Mouse (Mus musculus) cerebellum, adult 2 months (tissue): ENCODE results near the gene Klhl33. TPM values are rescaled to one million over a fixed set of nuclear protein-coding genes. Genes with fewer than 3 reads are reported as not detected.
"Not testable (repeated sequence)": the region's sequence is repeated elsewhere in the genome, so short reads cannot be mapped to it uniquely, and the experiment has no call there.

Experiments
- DNase-seq, 2 experiments: peaks; one replicate each; pipeline ENCODE4 v3.0.0; 2021
- H3K27ac ChIP-seq: fragments of 200-500 bp; 2 replicates; pipeline ENCODE4 v1.5.1; 2012; ENCODE audit warnings: low read length, control low read depth, inconsistent platforms; ENCODE audit not compliant: insufficient read depth
- H3K27me3 ChIP-seq: fragments of 200-500 bp; 2 replicates; pipeline ENCODE4 v1.6.1; 2012; ENCODE audit warnings: inconsistent platforms, mild to moderate bottlenecking, low read length, moderate library complexity; ENCODE audit not compliant: control insufficient read depth, insufficient read depth
- H3K4me1 ChIP-seq: fragments of 200-500 bp; 2 replicates; pipeline ENCODE4 v1.6.1; 2011; ENCODE audit warnings: low read length; ENCODE audit not compliant: control insufficient read depth, insufficient read depth
- H3K4me3 ChIP-seq: fragments of 200-500 bp; replicated peaks from 2 replicates; pipeline ENCODE3; 2011; ENCODE audit warnings: mild to moderate bottlenecking, low read depth, low read length, control low read depth; ENCODE audit not compliant: insufficient read depth
- CTCF ChIP-seq: fragments of 200-500 bp; IDR thresholded peaks from 2 replicates; pipeline ENCODE4 v1.5.1; 2011; ENCODE audit warnings: low read depth, mild to moderate bottlenecking, control low read depth, low read length, moderate library complexity, borderline replicate concordance; ENCODE audit not compliant: insufficient read depth
- POLR2A ChIP-seq: fragments of 200-500 bp; IDR thresholded peaks from 2 replicates; pipeline ENCODE4 v1.6.1; 2011; ENCODE audit warnings: low read length, control low read depth, borderline replicate concordance; ENCODE audit not compliant: insufficient read depth
- WGBS: fragments of 180-500 bp; shearing (Covaris S2); methylation state at CpG from one replicate; pipeline ENCODE4 v1.1.7; 2018; 5-methylcytosine and 5-hydroxymethylcytosine counted together
- polyA plus RNA-seq: library from polyadenylated mRNA; depleted of rRNA; stranded (reverse); fragments of >200 nt; gene quantifications from 2 replicates; pipeline ENCODE4 v1.2.3, GENCODE M21; 2012; rRNA removed

Gene Klhl33
- 34.1 and 35.4 TPM in 2 replicates for polyA plus RNA-seq

DNA sequence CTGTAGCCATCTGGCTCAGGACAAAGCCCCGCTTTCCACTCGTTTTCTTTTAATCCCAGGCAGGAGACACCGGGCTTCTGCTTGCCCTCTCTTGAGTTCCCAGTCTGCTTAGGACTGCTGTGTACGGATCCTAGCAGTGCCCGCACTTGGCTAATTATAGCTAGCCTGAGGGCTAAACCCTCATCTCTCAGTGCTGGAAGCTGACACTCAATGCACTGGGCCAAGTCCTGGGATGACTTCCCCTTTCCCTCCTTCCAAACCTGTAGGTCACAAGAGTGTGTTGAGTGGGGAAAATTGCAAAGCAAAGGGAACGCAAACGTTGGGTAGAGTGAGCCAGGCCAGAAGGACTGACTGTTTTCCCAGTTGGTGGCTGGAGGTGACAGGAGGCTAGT, at the start of gene Klhl33:
Klhl33 (minus strand) TSS at position 134 of the 392 bp plus-strand sequence.
- peaks cover 20% of the 10 kb centered on the region for H3K4me1 ChIP-seq
- peak; percentile 68 to 69 for DNase-seq
- H3K4me3 ChIP-seq = peak within 1 kb of the TSS; percentile 76
- 8% methylated on average over 7 of the region's 7 CpGs for WGBS
- peak; percentile 18; the same call in 1 of the 2 replicates for TF ChIP-seq POLR2A
- TF ChIP-seq CTCF = no peak
- H3K27ac ChIP-seq = peak within 1 kb of the TSS; percentile 97
- H3K27me3 ChIP-seq = no peaks in the 10 kb centered on the region

DNA sequence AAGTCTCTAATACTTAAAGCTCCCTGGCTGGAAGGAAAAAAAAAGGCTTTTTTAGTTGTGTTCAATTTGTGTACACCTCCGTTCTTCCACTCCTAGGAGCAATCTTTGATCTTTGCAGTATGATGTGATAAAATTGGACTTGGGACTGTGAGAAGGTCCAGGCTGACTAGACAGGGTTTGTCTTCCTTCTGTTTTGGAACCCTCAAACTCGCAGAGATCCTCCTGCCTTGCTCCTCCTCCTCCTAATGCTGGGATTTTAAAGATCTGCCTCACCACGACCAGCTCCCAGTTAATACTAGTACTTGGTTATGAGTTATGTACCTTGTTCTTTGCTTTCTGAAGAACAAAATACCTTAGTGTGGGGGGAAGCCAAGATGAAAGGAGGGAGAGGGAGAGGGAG, 48.2 kb upstream of the Klhl33 start:
- DNase-seq, H3K4me3 ChIP-seq, H3K4me1 ChIP-seq, H3K27me3 ChIP-seq, H3K27ac ChIP-seq: not testable (repeated sequence)
- WGBS = 22% methylated on average over 3 of the region's 3 CpGs

DNA sequence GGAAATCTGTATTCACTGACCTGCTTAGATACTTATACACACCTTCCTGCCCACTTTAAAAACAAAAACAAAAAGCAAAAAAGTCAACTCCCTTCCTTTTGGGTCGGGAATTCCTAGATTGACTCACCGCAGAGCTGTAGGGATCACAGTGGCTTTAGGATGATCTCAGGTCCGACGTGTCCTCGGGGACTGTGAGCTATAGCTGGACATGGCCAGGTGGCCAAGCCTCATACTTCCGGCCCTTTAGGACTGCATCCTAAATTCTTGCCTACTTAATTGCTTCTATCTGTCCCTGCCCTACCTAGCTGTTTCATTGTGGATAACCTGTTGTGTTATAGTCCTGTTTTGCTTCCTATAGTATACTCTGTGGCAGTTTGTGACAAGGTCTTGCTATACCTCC, 47.8 kb upstream of the Klhl33 start:
- not testable (repeated sequence) for H3K27me3 ChIP-seq, H3K4me1 ChIP-seq
- H3K4me3 ChIP-seq = peak overlapping the region; percentile 30
- peak in 1 of 2 experiments; percentile 6 for DNase-seq
- 1% methylated on average over 6 of the region's 6 CpGs for WGBS
- H3K27ac ChIP-seq = peak overlapping the region; percentile 51; the same call in 1 of the 2 replicates

DNA sequence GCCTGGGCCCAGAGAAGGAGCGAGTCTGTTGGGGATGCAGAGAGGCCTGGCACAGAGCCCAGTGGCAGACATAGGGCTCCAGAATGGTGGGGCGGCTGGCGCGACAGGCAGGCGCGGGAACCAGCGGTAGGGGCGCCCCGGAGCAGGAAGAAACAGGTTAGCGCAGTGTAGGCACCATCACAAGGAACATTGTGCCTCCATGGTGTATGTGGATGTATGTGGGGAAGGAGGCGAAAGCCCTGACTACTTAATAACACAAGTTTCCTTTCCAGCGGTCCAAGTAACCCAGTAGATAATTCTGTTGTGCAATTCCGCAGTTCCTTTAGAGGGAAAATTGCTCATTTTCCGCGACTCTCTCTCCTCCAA, 47.3 kb upstream of the Klhl33 start:
- not testable (repeated sequence) for DNase-seq, H3K4me1 ChIP-seq, H3K27me3 ChIP-seq
- WGBS = under 1% methylated on average over 15 of the region's 15 CpGs
- H3K4me3 ChIP-seq = peak overlapping the region; percentile 45
- H3K27ac ChIP-seq = peak overlapping the region; percentile 51; the same call in 1 of the 2 replicates

DNA sequence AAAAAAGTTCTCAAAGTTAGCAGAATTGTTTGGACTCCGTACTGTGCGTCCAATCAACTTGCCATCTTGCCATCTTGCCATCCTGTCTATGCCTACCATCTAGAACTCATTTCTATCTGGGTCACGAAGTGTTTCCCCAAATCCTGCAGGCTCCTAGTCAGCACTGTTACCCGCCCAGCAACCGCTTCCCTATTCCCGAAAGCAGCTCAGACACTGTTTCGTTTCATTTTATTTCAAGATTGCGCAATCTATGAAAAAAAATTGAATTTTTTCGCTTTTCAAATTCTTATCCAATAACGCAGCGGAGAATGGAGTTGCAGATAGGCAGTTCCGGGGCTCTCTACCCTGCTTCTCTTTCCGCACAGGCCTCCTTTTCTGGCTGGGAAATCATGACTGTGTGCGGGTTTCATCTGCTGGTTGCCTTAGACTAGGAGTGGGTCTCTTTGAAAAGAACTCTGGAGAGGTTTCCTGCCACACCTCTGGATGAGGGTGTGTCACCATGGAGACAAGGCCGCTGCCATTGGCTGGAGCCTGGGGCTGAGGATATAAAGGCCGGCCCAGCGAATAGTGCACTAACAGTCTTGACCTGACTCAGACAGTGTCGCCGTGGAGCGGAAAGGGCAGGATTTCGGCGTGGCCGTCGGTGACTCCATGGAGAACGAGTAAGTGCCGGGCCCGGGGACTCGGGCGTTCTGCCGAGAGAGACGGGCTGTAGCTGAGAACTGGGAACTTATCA, 46.8 kb upstream of the Klhl33 start, which contains the start of gene Gm49342:
Gm49342 (plus strand) TSS at position 586 of the 736 bp plus-strand sequence.
- Histone ChIP-seq H3K4me3 (peak within 1 kb of the TSS; percentile 45), H3K27me3 (no peaks in the 10 kb centered on the region), H3K4me1 (no peaks in the 10 kb centered on the region), H3K27ac (peak within 1 kb of the TSS; percentile 51; the same call in 1 of the 2 replicates)
- DNase-seq = peak; percentile 92 to 96
- peak; percentile 98 for TF ChIP-seq POLR2A
- 0 out of 2 replicates have a peak, but pooled peaks have one; percentile 19 for TF ChIP-seq CTCF
- 13% methylated on average over 31 of the region's 31 CpGs for WGBS

DNA sequence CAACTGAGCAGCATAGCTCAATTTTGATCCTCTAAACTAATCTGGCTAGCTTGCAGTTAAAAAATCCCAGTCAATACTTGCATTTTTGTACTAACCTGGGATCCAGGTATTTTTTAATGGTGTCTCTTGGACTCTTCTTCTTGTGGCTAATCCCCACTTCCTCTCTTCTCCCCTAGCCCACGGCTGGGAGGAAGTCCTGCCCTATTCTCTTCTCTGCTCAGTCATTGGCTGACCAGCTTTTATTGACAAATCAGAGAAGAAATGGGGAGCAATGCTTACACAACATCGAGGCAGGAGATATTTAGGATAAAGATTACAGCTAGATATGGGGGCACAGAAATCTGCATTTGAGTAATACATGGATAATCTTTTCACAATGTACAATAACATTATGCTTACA, 41.6 kb upstream of the Klhl33 start:
- TF ChIP-seq POLR2A = no peak
- no peak for TF ChIP-seq CTCF
- Histone ChIP-seq H3K27me3 (no peaks in the 10 kb centered on the region), H3K4me3 (no peak overlapping the region), H3K4me1 (no peaks in the 10 kb centered on the region), H3K27ac (no peak overlapping the region)
- WGBS = 40% methylated on average over 2 of the region's 2 CpGs
- DNase-seq = no peak

DNA sequence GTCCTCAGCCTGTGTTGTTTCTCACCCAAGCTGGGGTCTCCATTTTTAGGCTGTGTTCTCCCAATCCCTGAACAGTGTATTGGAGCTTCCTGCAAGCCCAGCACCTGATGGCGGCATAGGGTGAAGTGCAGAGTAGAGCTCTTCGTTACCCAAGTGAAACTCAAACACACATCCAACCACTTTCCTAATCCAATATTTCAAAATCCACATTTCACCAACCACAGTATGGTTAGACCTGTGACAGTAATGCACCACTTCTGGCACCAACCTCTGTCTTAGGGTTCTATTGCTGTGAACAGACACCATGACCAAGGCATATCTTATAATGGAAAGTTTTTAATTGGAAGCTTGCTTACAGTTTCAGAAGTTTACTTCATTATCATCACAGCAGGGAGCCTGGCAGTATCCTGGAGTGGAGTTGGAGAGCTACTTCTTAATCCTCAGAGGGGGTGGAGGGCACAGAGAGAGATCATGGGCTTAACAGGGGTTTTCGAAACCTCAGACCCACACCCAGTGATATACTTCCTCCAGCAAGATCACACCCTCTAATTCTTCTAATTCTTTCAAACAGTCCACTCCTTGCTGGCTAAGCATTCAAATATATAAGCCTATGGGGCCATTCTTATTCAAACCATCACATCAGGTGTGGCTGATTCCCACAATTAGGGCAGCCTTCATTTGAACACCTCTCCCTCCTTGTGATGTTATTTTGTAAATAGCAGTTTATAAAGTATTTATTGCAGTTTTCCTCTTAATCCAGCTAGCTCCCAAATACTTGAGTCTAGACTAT, 41.0 kb upstream of the Klhl33 start:
- DNase-seq = no peak
- no peaks in the 10 kb centered on the region for H3K27me3 ChIP-seq
- H3K4me3 ChIP-seq = no peak overlapping the region
- H3K4me1 ChIP-seq = no peaks in the 10 kb centered on the region
- no peak overlapping the region for H3K27ac ChIP-seq
- TF ChIP-seq POLR2A (no peak), CTCF (no peak)
- WGBS = 93% methylated on average over 3 of the region's 3 CpGs

DNA sequence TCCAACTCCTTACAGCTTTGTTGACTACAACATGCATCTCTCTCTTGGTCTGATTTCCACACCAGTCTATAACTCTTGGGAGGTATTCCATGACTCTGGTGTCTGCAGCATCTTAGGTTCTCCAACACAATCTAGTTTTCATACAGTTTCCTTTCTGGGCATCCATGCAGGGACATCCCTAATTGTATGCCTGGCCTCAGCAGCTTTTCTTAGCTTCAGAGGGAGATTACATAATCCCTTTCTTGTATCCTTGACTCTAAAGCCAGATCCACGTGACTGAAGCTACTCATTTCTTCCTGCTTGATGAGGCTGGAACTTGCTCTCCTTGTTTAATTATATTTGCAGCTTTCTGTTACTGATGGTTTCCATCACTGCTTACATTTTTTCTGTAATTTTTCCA, 39.3 kb upstream of the Klhl33 start:
- TF ChIP-seq CTCF (no peak), POLR2A (no peak)
- Histone ChIP-seq H3K4me1 (no peaks in the 10 kb centered on the region), H3K4me3 (no peak overlapping the region)

More for the DNA sequence above, 39.3 kb upstream of the Klhl33 start:
- DNase-seq = no peak
- Histone ChIP-seq H3K27ac (no peak overlapping the region), H3K27me3 (no peaks in the 10 kb centered on the region)
- 55% methylated on average over 1 of the region's 1 CpGs for WGBS
